Comparison of ENCODE assay signal across 24 mouse cellular contexts in genomic region chr7:140833341-140833740, GRCm38 (mm10). TPM values are rescaled to one million over a fixed set of nuclear protein-coding genes. Genes with fewer than 3 reads are reported as not detected.
"Had no signal": no experiment of that assay in that cellular context is flagged by ENCODE, and none has a peak within 500 bp of the region (broad histone marks: within the 10 kb centered on the region; RNA-seq: fewer than 3 reads in every experiment).

No protein-coding gene starts in this region.

- H3K27me3 ChIP-seq: lung, embryonic 15.5 days; neural tube, embryonic 12.5 days; stomach, embryonic 15.5 days had no signal

- H3K9me3 ChIP-seq: liver, embryonic 13.5 days; liver, embryonic 15.5 days; lung, embryonic 15.5 days; megakaryocyte, embryonic 14.5 days; midbrain, embryonic 12.5 days; neural tube, embryonic 12.5 days; stomach, embryonic 15.5 days had no signal

- H3K4me3 ChIP-seq: liver, embryonic 13.5 days; liver, embryonic 15.5 days; lung, embryonic 15.5 days; megakaryocyte, embryonic 14.5 days; midbrain, embryonic 12.5 days; neural tube, embryonic 12.5 days; stomach, embryonic 15.5 days had no signal

- H3K9ac ChIP-seq: liver, embryonic 13.5 days; liver, embryonic 15.5 days; liver, postnatal 0 days; lung, embryonic 15.5 days; midbrain, embryonic 12.5 days; neural tube, embryonic 12.5 days; stomach, embryonic 15.5 days had no signal

- H3K4me1 ChIP-seq: midbrain, embryonic 12.5 days; neural tube, embryonic 12.5 days; stomach, embryonic 15.5 days had no signal

- DNase-seq: liver, embryonic 13.5 days; liver, postnatal 0 days; lung, adult 2 months; lung, postnatal 14 days; lung, postnatal 36 days; midbrain, embryonic 14.5 days; right cerebral cortex, postnatal 14 days; thymus, adult 2 months; thymus, postnatal 25 days; thymus, postnatal 4 days had no signal

- H3K4me2 ChIP-seq: liver, embryonic 13.5 days; liver, embryonic 15.5 days; lung, embryonic 15.5 days; midbrain, embryonic 12.5 days; neural tube, embryonic 12.5 days; stomach, embryonic 15.5 days had no signal

- H3K36me3 ChIP-seq: liver, embryonic 13.5 days; liver, embryonic 15.5 days; lung, embryonic 15.5 days; midbrain, embryonic 12.5 days; neural tube, embryonic 12.5 days; stomach, embryonic 15.5 days had no signal

- H3K27ac ChIP-seq: liver, embryonic 13.5 days; liver, embryonic 15.5 days; lung, embryonic 15.5 days; macrophage; midbrain, embryonic 12.5 days; neural tube, embryonic 12.5 days; stomach, embryonic 15.5 days; stomach, postnatal 0 days had no signal

- ATAC-seq: liver, postnatal 0 days; lung, postnatal 0 days had no signal

RNA-seq across cellular contexts. Expression of gene Urah, which starts 1.5 kb away (rescaled TPM):
- polyA plus RNA-seq: macrophage; midbrain, embryonic 14.5 days; neural tube, embryonic 12.5 days; testis, adult 2 months had no signal

RNA-seq across cellular contexts. Expression of gene Zfp941, which starts 11.4 kb away (rescaled TPM):
- polyA plus RNA-seq: spleen, adult 2 months had no signal

RNA-seq across cellular contexts. Expression of gene Scgb1c1, which starts 12.0 kb away (rescaled TPM):
- polyA plus RNA-seq: liver, embryonic 13.5 days; liver, embryonic 15.5 days; liver, postnatal 0 days; lung, embryonic 15.5 days; macrophage; midbrain, embryonic 12.5 days; midbrain, embryonic 14.5 days; midbrain, postnatal 0 days; neural tube, embryonic 12.5 days; neural tube, embryonic 14.5 days; stomach, embryonic 15.5 days; stomach, postnatal 0 days; testis, adult 2 months; urinary bladder, adult 2 months had no signal

RNA-seq across cellular contexts. Expression of gene Odf3, which starts 14.3 kb away (rescaled TPM):
- polyA plus RNA-seq: liver, embryonic 13.5 days; liver, embryonic 15.5 days; liver, postnatal 0 days; lung, embryonic 15.5 days; lung, postnatal 0 days; macrophage; midbrain, embryonic 12.5 days; midbrain, embryonic 14.5 days; neural tube, embryonic 12.5 days; spleen, adult 2 months; stomach, embryonic 15.5 days; stomach, postnatal 0 days; thymus, adult 2 months; urinary bladder, adult 2 months had no signal

RNA-seq across cellular contexts. Expression of gene Gm45785, which starts 22.8 kb away (rescaled TPM):
- polyA plus RNA-seq: liver, embryonic 13.5 days; liver, embryonic 15.5 days; liver, postnatal 0 days; lung, adult 2 months; lung, embryonic 15.5 days; lung, postnatal 0 days; macrophage; midbrain, embryonic 14.5 days; midbrain, postnatal 0 days; neural tube, embryonic 12.5 days; spleen, adult 2 months; stomach, embryonic 15.5 days; stomach, postnatal 0 days; testis, adult 2 months; thymus, adult 2 months; urinary bladder, adult 2 months had no signal
